Mouse (Mus musculus) G1E (cell line): ENCODE data around the gene Hsd17b1. TPM values are rescaled to one million over a fixed set of nuclear protein-coding genes. Genes with fewer than 3 reads are reported as not detected.

ENCODE experiments used
- ATAC-seq: 2 replicates; pipeline ENCODE4 v1.8.0; 2016; ENCODE audit warnings: mild to moderate bottlenecking; ENCODE audit not compliant: insufficient number of reproducible peaks, poor library complexity, low FRiP score, severe bottlenecking; ENCODE audit errors: extremely low read depth
- DNase-seq: peaks from one replicate; pipeline ENCODE4 v3.0.0; 2012; ENCODE audit warnings: low spot score
- H3K27me3 ChIP-seq: 2 replicates; pipeline ENCODE4 v1.6.1; 2012; ENCODE audit warnings: mild to moderate bottlenecking, low read length, inconsistent platforms; ENCODE audit not compliant: insufficient read depth
- H3K36me3 ChIP-seq: replicated peaks from 2 replicates; pipeline ENCODE3; 2012; ENCODE audit warnings: mild to moderate bottlenecking, inconsistent platforms
- H3K4me1 ChIP-seq: 2 replicates; pipeline ENCODE4 v1.6.1; 2012; ENCODE audit warnings: low read depth, low read length, inconsistent platforms, mixed read lengths; ENCODE audit not compliant: insufficient read depth
- H3K4me3 ChIP-seq: 2 replicates; pipeline ENCODE4 v1.5.1; 2012; ENCODE audit warnings: low read depth, mild to moderate bottlenecking, inconsistent platforms, low read length, moderate library complexity, mixed read lengths
- H3K9me3 ChIP-seq: replicated peaks from 2 replicates; pipeline ENCODE4 v1.6.1; 2012; ENCODE audit warnings: inconsistent platforms
- CTCF ChIP-seq: IDR thresholded peaks from 2 replicates; pipeline ENCODE4 v1.5.1; 2012; ENCODE audit warnings: low read depth, low read length, inconsistent platforms, mixed read lengths
- GATA1 ChIP-seq: IDR thresholded peaks from 2 replicates; pipeline ENCODE4 v1.6.1; 2012; ENCODE audit warnings: borderline replicate concordance, low read length, inconsistent platforms, mixed read lengths
- GATA2 ChIP-seq: IDR thresholded peaks from 2 replicates; pipeline ENCODE4 v1.6.1; 2012; ENCODE audit warnings: low read depth, low read length, inconsistent platforms, borderline replicate concordance
- POLR2AphosphoS5 ChIP-seq: IDR thresholded peaks from 2 replicates; pipeline ENCODE4 v1.6.1; 2012; ENCODE audit warnings: low read depth, low read length, inconsistent platforms; ENCODE audit not compliant: insufficient replicate concordance
- TAL1 ChIP-seq: conservative IDR thresholded peaks from 2 replicates; pipeline ENCODE4 v1.6.1; 2012; ENCODE audit warnings: low read depth, low read length, inconsistent platforms, mixed read lengths
- polyA plus RNA-seq: library from polyadenylated mRNA; stranded (reverse); fragments of >175 nt; gene quantifications from 2 replicates; pipeline ENCODE4 v1.2.3, GENCODE M21; 2012
- total RNA-seq, 2 experiments: library from RNA; stranded (forward) in 1 of 2; stranded (reverse) in 1 of 2; fragments of 200-1000 nt in 1 of 2; fragments of >200 nt in 1 of 2; fragmentation: Nextera tagmentation in 1 of 2; gene quantifications; 2 replicates each; pipeline ENCODE4 v1.2.3; 2014 to 2017

Hsd17b1 gene
- total and polyA plus RNA-seq, 3 experiments = 0.20 to 0.44 TPM; not detected in 1

- peaks cover 78% of the 10 kb centered on the region for H3K36me3 ChIP-seq
These were observed 20.0 kb downstream of the Hsd17b1 start for GRCm38 (mm10) chr11:101098231-101098630.

DNA sequence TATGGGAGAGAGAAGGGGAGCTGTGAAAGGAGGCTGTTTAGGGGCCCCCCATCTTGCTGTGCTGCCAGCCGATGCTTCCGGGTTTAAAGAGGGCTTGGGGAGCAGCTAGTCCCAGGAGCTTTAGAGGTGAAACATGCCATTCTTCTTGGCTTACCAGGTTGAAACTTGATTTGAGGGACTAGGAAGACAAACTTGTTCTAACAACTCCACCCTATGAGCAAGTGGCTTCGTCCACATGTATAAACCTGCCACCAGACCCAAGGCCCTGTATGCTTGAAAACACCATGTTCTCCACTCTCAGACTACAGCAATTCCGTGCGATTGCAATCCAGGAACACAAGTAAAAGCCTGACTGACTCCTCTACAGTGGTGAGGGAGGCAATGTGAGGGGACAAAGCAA lies 24.8 kb downstream of the Hsd17b1 start:
- DNase-seq = no peak
- no peak for TF ChIP-seq GATA2
- TF ChIP-seq TAL1 = no peak
- no peak for TF ChIP-seq CTCF
- Histone ChIP-seq H3K27me3 (no peaks in the 10 kb centered on the region), H3K9me3 (no peaks in the 10 kb centered on the region), H3K36me3 (peaks cover 91% of the 10 kb centered on the region), H3K4me1 (peaks cover under 1% of the 10 kb centered on the region; the same call in 1 of the 2 replicates), H3K4me3 (no peak overlapping the region)
- ATAC-seq = no peak

More at GRCm38 (mm10) chr11:101098231-101098630, 20.0 kb downstream of the Hsd17b1 start:
- H3K9me3 ChIP-seq = no peaks in the 10 kb centered on the region
- H3K4me3 ChIP-seq = no peak overlapping the region
- ATAC-seq (no peak), DNase-seq (no peak)
- H3K27me3 ChIP-seq = no peaks in the 10 kb centered on the region
- TF ChIP-seq GATA1 (no peak), POLR2AphosphoS5 (no peak), CTCF (no peak), TAL1 (no peak), GATA2 (no peak)
- peaks cover 30% of the 10 kb centered on the region for H3K4me1 ChIP-seq

- H3K4me1 ChIP-seq = peaks cover 8% of the 10 kb centered on the region
- TF ChIP-seq POLR2AphosphoS5 (no peak), GATA2 (no peak), CTCF (no peak), TAL1 (no peak), GATA1 (no peak)
- peaks cover 72% of the 10 kb centered on the region for H3K36me3 ChIP-seq
- ATAC-seq (no peak), DNase-seq (no peak)
- H3K9me3 ChIP-seq = peaks cover 3% of the 10 kb centered on the region; the same call in 1 of the 2 replicates
- no peaks in the 10 kb centered on the region for H3K27me3 ChIP-seq
- no peak overlapping the region for H3K4me3 ChIP-seq
These were observed 31.1 kb downstream of the Hsd17b1 start for GRCm38 (mm10) chr11:101109351-101109750.

- Histone ChIP-seq H3K9me3 (peaks cover 3% of the 10 kb centered on the region; the same call in 1 of the 2 replicates), H3K27me3 (no peaks in the 10 kb centered on the region), H3K4me1 (peaks cover 17% of the 10 kb centered on the region), H3K4me3 (no peak overlapping the region), H3K36me3 (peaks cover 71% of the 10 kb centered on the region)
- ATAC-seq (no peak), DNase-seq (no peak)
- TF ChIP-seq GATA2 = no peak
- TF ChIP-seq CTCF = no peak
- TF ChIP-seq GATA1 = no peak
- TF ChIP-seq TAL1 = no peak
- no peak for TF ChIP-seq POLR2AphosphoS5
These were observed 32.5 kb downstream of the Hsd17b1 start for GRCm38 (mm10) chr11:101110708-101111107.

- Histone ChIP-seq H3K36me3 (peaks cover 73% of the 10 kb centered on the region), H3K4me1 (peaks cover 21% of the 10 kb centered on the region), H3K9me3 (peaks cover 3% of the 10 kb centered on the region; the same call in 1 of the 2 replicates), H3K27me3 (no peaks in the 10 kb centered on the region), H3K4me3 (no peak overlapping the region)
- TF ChIP-seq POLR2AphosphoS5 (no peak), GATA2 (no peak), GATA1 (no peak), CTCF (no peak), TAL1 (no peak)
- no peak for ATAC-seq
- DNase-seq = no peak
These were observed 33.0 kb downstream of the Hsd17b1 start for GRCm38 (mm10) chr11:101111178-101111577.

GRCm38 (mm10) chr11:101112186-101112585 lies 34.0 kb downstream of the Hsd17b1 start:
- Histone ChIP-seq H3K9me3 (peaks cover 3% of the 10 kb centered on the region; the same call in 1 of the 2 replicates), H3K27me3 (no peaks in the 10 kb centered on the region), H3K4me3 (no peak overlapping the region), H3K4me1 (peaks cover 28% of the 10 kb centered on the region), H3K36me3 (peaks cover 78% of the 10 kb centered on the region)
- TF ChIP-seq GATA2 (no peak), TAL1 (no peak), CTCF (no peak), GATA1 (no peak), POLR2AphosphoS5 (no peak)
- no peak for ATAC-seq
- DNase-seq = no peak

DNA sequence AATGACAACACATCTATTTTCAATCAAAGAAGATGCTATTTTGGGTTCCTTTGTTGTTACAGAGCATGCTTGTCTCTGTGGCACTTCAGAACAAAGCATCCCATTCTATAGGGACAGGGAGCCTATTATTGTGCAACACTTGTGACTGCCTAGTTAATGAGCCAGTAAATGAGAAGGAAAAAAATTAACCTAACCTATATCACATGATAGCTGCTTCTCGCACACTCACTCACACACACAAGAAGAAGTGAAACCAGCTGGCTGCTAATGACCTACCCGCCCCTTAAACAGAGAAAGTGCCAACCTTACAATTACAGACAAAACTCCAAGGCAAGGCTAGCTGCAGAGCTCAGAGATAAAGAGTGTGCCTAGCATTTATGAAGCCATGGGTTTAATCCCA lies 37.4 kb downstream of the Hsd17b1 start:
- Histone ChIP-seq H3K9me3 (peaks cover 3% of the 10 kb centered on the region; the same call in 1 of the 2 replicates), H3K4me3 (no peak overlapping the region), H3K36me3 (peaks cover 61% of the 10 kb centered on the region), H3K4me1 (peaks cover 44% of the 10 kb centered on the region), H3K27me3 (no peaks in the 10 kb centered on the region)
- DNase-seq (no peak), ATAC-seq (no peak)
- TF ChIP-seq CTCF = no peak
- TF ChIP-seq TAL1 = no peak
- no peak for TF ChIP-seq POLR2AphosphoS5
- TF ChIP-seq GATA1 = no peak
- TF ChIP-seq GATA2 = no peak
